Mouse (Mus musculus) hindbrain, embryonic 15.5 days (tissue): ENCODE data around the gene Opcml. TPM values are rescaled to one million over a fixed set of nuclear protein-coding genes. Genes with fewer than 3 reads are reported as not detected.
A peak's percentile ranks its signal among the peaks of the same experiment; 100 is the strongest.

Source experiments
- ATAC-seq: fragments of 200-750 bp; cut with Nextera tagmentation; 2 replicates; pipeline ENCODE4 v1.8.0; 2017; ENCODE audit warnings: low read depth, moderate number of reproducible peaks, moderate TSS enrichment; ENCODE audit not compliant: low FRiP score
- H3K27ac ChIP-seq: fragments of 300-500 bp; sonication (generic); replicated peaks from 2 replicates; pipeline ENCODE4 v1.5.1; 2015; ENCODE audit warnings: mild to moderate bottlenecking, inconsistent platforms
- H3K27me3 ChIP-seq: fragments of 300-500 bp; sonication (generic); 2 replicates; pipeline ENCODE4 v1.6.1; 2015; ENCODE audit warnings: control low read depth, inconsistent platforms
- H3K36me3 ChIP-seq: fragments of 300-500 bp; sonication (generic); 2 replicates; pipeline ENCODE4 v1.6.1; 2015; ENCODE audit warnings: control low read depth, inconsistent platforms
- H3K4me1 ChIP-seq: fragments of 300-500 bp; sonication (generic); replicated peaks from 2 replicates; pipeline ENCODE4 v1.6.1; 2015; ENCODE audit warnings: control low read depth, inconsistent platforms
- H3K4me2 ChIP-seq: fragments of 300-500 bp; sonication (generic); 2 replicates; pipeline ENCODE4 v1.6.1; 2015; ENCODE audit warnings: moderate library complexity, mild to moderate bottlenecking, inconsistent platforms
- H3K4me3 ChIP-seq: fragments of 300-500 bp; sonication (generic); 2 replicates; pipeline ENCODE4 v1.5.1; 2015; ENCODE audit warnings: mild to moderate bottlenecking, inconsistent platforms
- H3K9ac ChIP-seq: fragments of 300-500 bp; sonication (generic); 2 replicates; pipeline ENCODE4 v1.6.1; 2015; ENCODE audit warnings: inconsistent platforms
- H3K9me3 ChIP-seq: fragments of 300-500 bp; sonication (generic); 2 replicates; pipeline ENCODE4 v1.6.1; 2016; ENCODE audit warnings: control low read depth, inconsistent platforms
- WGBS: fragments of 180-500 bp; shearing (Covaris S2); methylation state at CpG from one replicate; pipeline ENCODE4 v1.1.7; 2015; 5-methylcytosine and 5-hydroxymethylcytosine counted together
- polyA plus RNA-seq: library from polyadenylated mRNA; unstranded; fragments of >200 nt; fragmentation: Nextera tagmentation; extraction: Ambion mirVana; gene quantifications from 2 replicates; pipeline ENCODE4 v1.2.1, GENCODE M21; 2015

The Opcml gene
- polyA plus RNA-seq, 1 experiment from 2014 or later = 41.8 TPM

DNA sequence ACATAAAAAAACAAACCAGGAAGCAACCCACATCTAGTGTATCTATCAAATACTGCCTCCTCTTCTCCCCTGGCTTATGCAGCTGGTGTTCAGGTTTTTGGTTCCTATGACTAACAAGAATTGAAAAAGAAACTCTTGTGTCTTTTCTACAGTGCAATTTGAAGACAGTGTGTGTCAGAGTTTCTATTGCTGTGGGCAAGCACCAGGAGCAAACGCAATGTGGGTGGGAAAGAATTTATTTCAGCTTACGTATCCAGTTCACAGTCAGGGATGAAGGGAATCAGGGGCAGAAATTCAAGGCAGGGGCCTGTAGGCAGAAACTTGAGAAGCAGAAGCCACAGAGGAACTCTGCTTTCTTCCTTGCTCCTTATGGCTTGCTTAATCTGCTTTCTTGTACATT is 869.4 kb downstream of the Opcml start:
- H3K27ac ChIP-seq = no peak overlapping the region
- no peak overlapping the region for H3K4me2 ChIP-seq
- WGBS = 92% methylated on average over 2 of the region's 2 CpGs
- H3K4me1 ChIP-seq = no peaks in the 10 kb centered on the region
- ATAC-seq = no peak
- H3K4me3 ChIP-seq = no peak overlapping the region
- H3K9ac ChIP-seq = no peak overlapping the region
- no peaks in the 10 kb centered on the region for H3K36me3 ChIP-seq
- H3K27me3 ChIP-seq = no peaks in the 10 kb centered on the region
- H3K9me3 ChIP-seq = no peaks in the 10 kb centered on the region

- no peaks in the 10 kb centered on the region for H3K9me3 ChIP-seq
- H3K27ac ChIP-seq = no peak overlapping the region
- H3K4me3 ChIP-seq = no peak overlapping the region
- WGBS = 81% methylated on average over 3 of the region's 3 CpGs
- ATAC-seq = no peak
- H3K27me3 ChIP-seq = no peaks in the 10 kb centered on the region
- H3K4me1 ChIP-seq = no peaks in the 10 kb centered on the region
- H3K4me2 ChIP-seq = no peak overlapping the region
- no peaks in the 10 kb centered on the region for H3K36me3 ChIP-seq
- no peak overlapping the region for H3K9ac ChIP-seq
Observed at GRCm38 (mm10) chr9:28662882-28663281, 872.3 kb downstream of the Opcml start.

DNA sequence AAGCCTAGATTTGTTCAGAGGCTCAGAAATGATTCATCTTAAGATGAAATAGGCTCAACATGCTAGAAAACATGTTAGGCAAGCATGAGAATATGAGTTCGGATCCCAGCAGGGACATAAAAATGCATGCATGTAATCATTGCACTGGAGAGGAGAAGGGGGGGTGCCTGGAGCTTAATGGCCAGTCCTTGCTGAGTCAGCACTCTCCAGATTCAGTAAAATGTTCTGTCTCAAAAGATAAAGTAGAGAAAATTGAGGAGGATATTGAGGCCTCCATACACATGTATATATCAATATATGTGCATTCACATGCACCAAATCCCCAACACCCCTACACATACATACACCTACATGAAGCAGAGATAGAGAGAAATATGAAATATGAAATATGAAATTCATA is 889.7 kb downstream of the Opcml start:
- ATAC-seq = no peak
- Histone ChIP-seq H3K27ac (no peak overlapping the region), H3K36me3 (no peaks in the 10 kb centered on the region), H3K9ac (no peak overlapping the region), H3K4me1 (peaks cover 10% of the 10 kb centered on the region), H3K9me3 (no peaks in the 10 kb centered on the region), H3K4me3 (no peak overlapping the region), H3K4me2 (no peak overlapping the region), H3K27me3 (no peaks in the 10 kb centered on the region)
- 77% methylated on average over 1 of the region's 1 CpGs for WGBS

DNA sequence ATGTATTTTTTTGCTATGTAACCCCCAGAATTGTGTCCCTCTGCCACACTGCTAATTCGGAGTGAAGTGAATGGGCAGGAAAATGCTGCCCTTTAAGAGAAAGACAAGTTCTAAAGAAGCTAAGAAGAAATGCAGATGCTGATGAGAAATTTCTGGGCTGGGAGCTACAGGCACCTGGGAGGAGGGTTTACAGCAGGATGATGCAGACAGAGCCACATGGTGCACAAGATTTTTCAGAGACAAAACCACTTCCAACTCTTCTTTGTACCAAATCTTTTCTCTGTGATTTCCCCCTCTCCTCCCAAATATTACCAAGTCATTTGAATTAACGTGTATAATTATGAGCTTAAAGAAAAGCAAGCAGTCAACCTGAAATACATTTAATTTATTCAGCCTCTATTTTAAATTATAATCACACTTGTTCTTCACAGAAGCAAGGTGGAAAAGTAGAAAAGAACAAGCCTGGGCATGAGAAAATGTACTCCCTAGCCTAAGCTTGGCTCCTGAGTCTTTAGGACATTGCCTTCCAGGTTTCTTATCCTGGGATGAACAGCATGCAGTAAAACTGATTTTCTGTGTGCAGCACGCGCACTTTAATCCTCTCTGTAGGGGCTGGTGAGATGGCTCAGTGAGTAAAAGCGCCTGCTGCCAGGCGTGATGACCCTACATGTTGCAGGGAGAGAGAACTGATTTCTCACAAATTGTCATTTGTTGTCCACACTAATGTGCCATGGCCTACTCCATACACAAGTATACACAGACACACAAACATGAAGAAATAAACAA is 890.9 kb downstream of the Opcml start:
- H3K27ac ChIP-seq = no peak overlapping the region
- H3K4me3 ChIP-seq = no peak overlapping the region
- no peak overlapping the region for H3K9ac ChIP-seq
- H3K27me3 ChIP-seq = no peaks in the 10 kb centered on the region
- no peaks in the 10 kb centered on the region for H3K9me3 ChIP-seq
- H3K36me3 ChIP-seq = no peaks in the 10 kb centered on the region
- 48% methylated on average over 6 of the region's 6 CpGs for WGBS
- H3K4me1 ChIP-seq = peaks cover 10% of the 10 kb centered on the region
- no peak overlapping the region for H3K4me2 ChIP-seq
- ATAC-seq = no peak

DNA sequence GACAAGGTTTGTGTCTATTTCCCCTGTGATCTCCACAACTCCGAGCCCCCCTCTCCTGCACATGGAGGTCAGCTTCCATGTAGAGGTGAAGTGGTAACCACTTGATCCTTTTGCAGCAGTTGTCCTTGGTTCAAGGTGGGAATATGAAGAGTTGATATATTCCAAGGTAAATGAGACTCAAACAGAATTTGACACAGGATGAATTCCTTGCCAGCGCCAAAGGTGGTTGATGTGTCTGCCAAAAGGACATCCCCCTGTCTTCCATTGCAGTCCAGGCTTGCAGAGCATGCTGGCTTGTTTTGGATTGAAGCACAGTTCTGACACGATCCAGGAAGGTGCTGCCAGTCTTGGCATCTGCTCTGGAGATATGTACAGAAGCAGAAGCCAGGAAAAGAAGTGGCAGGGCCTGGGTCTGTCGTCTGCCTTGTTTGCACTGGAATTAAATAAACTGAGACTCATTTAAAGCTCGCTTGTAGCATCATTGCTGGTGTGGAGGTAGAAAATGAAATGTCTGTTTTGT is 893.4 kb downstream of the Opcml start:
- H3K27me3 ChIP-seq = no peaks in the 10 kb centered on the region
- no peak overlapping the region for H3K27ac ChIP-seq
- no peaks in the 10 kb centered on the region for H3K9me3 ChIP-seq
- H3K4me1 ChIP-seq = peaks cover 10% of the 10 kb centered on the region
- no peak overlapping the region for H3K9ac ChIP-seq
- 79% methylated on average over 5 of the region's 5 CpGs for WGBS
- ATAC-seq = no peak
- no peak overlapping the region for H3K4me3 ChIP-seq
- H3K36me3 ChIP-seq = no peaks in the 10 kb centered on the region
- no peak overlapping the region for H3K4me2 ChIP-seq

DNA sequence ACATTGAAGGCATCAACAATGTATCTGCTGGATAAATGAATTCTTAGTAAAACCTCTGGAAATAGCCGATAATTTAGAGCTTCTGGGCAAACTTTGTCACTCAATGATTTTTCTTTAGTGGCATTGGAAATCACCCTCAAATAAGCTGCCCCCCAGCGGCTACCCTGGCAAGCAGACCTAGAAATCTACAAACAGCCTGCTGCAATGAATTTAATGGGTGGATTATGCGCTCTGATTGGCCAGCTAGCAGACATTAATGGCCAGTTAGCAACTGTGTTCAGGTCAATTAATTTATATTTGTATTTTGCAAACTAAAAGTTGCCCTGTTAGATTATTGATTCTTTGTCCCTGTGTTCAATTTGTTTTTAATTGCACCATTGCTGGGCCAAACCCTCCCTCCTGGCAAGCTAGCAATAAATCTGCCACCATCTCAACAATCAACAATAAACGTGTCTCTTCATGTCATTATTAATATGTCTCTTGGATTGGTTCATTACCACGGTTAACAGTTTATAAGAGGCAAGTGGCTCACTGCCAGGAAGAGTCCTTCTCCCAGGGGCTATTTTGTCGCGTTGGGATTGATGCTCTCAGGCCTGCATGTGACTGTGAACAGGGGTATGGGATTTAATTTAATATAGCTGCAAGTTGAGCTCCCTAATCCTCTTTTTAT is 896.5 kb downstream of the Opcml start:
- no peaks in the 10 kb centered on the region for H3K9me3 ChIP-seq
- H3K4me3 ChIP-seq = no peak overlapping the region
- no peak for ATAC-seq
- no peak overlapping the region for H3K27ac ChIP-seq
- 44% methylated on average over 7 of the region's 7 CpGs for WGBS
- no peak overlapping the region for H3K9ac ChIP-seq
- no peaks in the 10 kb centered on the region for H3K36me3 ChIP-seq
- H3K4me2 ChIP-seq = no peak overlapping the region
- no peaks in the 10 kb centered on the region for H3K27me3 ChIP-seq
- H3K4me1 ChIP-seq = no peaks in the 10 kb centered on the region; the same call in 1 of the 2 replicates

DNA sequence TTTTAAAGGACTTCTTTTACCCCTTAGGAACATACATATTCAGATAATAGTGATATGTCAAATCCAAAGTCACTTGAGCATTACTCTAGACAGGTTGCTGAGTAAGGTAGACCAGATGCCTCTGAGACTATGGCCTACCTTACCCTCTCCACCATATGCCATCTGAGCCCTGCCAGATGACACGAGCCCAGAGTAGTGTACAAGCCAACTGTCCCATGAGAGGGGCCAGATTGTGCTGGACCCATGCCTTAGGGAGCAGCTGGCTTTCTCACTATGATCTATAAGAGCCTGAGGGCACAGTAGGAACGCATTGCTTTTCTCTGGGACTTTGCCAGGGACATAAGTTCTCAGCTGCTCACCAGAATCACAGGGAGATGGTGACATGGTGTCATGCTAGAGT is 899.6 kb downstream of the Opcml start:
- no peaks in the 10 kb centered on the region for H3K9me3 ChIP-seq
- peaks cover 6% of the 10 kb centered on the region; the same call in 1 of the 2 replicates for H3K4me1 ChIP-seq
- no peaks in the 10 kb centered on the region for H3K36me3 ChIP-seq
- no peaks in the 10 kb centered on the region for H3K27me3 ChIP-seq
- H3K27ac ChIP-seq = no peak overlapping the region
- no peak overlapping the region for H3K4me2 ChIP-seq
- WGBS = 36% methylated on average over 2 of the region's 2 CpGs
- H3K4me3 ChIP-seq = no peak overlapping the region
- H3K9ac ChIP-seq = no peak overlapping the region
- peak; percentile 48; the same call in 1 of the 2 replicates for ATAC-seq

DNA sequence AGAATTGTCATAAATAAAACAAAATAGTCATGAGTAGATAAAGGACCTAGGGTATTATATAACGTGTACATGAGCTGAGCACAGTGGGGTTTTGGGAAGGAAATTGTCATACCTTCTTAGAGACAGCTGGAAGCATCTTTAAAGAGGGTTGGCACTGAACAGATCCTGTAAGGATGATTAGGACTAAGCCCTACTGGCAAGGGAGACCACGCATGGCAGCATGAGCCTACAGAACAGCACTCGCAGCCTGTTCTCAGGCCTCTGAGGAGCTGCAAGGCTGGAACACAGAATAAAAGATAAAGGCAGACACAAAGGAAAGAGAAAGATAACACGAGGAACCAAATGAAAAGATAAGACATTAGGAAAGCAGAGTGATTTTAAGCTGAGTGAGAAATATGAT is 915.2 kb downstream of the Opcml start:
- Histone ChIP-seq H3K27me3 (no peaks in the 10 kb centered on the region), H3K4me2 (no peak overlapping the region), H3K4me3 (no peak overlapping the region), H3K9ac (no peak overlapping the region), H3K4me1 (no peaks in the 10 kb centered on the region), H3K9me3 (no peaks in the 10 kb centered on the region), H3K27ac (no peak overlapping the region), H3K36me3 (no peaks in the 10 kb centered on the region)
- WGBS = 72% methylated on average over 4 of the region's 4 CpGs
- ATAC-seq = no peak

GRCm38 (mm10) chr9:28714544-28714943 is 924.0 kb downstream of the Opcml start:
- Histone ChIP-seq H3K9me3 (no peaks in the 10 kb centered on the region), H3K9ac (no peak overlapping the region), H3K4me2 (no peak overlapping the region), H3K36me3 (no peaks in the 10 kb centered on the region), H3K27ac (no peak overlapping the region), H3K4me1 (no peaks in the 10 kb centered on the region), H3K4me3 (no peak overlapping the region), H3K27me3 (no peaks in the 10 kb centered on the region)
- 89% methylated on average over 2 of the region's 2 CpGs for WGBS
- ATAC-seq = no peak

DNA sequence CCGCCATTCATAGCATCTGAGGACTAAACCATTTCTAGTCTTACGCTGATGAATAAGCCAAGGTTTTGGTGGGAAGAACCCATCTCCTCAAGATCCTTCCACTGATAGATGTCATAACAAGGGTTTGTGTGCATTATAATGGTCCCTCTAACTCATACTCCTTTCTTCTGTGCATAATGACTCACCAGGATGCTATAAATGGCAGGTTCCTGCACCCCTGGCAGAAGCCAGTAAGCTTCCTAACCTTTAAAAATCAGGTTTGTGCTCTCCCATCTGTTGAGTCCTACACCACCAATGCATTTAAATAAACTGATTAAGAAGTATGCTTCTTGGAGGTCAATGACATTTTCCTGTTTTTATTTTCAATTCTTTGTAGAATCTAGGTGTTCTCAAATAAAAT is 929.6 kb downstream of the Opcml start:
- Histone ChIP-seq H3K4me2 (no peak overlapping the region), H3K4me1 (no peaks in the 10 kb centered on the region), H3K27me3 (no peaks in the 10 kb centered on the region), H3K36me3 (no peaks in the 10 kb centered on the region), H3K4me3 (no peak overlapping the region), H3K27ac (no peak overlapping the region), H3K9me3 (no peaks in the 10 kb centered on the region), H3K9ac (no peak overlapping the region)
- no peak for ATAC-seq
- WGBS = 96% methylated on average over 2 of the region's 2 CpGs

DNA sequence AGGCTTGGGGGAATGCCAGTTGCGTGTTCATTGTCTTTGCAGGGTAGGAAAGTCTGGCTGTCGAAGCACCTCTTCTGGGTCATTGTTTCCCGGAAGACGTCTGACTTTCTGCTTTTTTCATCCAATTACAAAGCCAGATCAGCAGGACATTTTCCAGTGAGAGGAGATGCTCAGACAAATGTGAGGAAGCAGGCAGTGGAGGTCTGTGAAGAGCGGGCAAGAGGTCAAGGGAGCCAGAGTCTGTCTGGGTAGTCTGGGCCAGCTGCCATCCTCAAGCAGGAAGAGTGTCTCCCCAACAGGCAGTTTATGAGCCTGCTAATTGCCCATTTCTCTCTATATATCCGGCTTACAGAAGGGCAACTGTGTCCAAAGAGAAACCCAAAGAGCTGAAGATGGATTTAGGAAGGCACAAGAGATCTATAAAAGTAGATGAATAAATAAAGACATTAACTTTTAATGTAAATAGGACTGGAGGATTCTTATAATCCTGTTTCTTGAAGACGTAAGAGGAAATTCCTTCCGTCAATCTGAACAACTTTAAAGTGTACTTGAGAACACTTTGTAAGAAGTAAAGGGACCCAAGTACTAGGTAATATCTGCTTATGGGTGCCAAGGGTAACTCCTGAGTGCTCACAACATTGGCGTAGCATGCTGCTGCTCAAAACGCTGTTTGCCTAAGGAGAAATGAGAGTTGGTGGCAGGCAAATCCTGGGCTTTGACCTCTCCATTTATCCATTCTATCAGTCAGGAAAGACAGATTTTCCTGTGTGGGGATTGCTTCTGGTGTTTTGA is 941.4 kb downstream of the Opcml start:
- Histone ChIP-seq H3K9me3 (no peaks in the 10 kb centered on the region), H3K9ac (no peak overlapping the region), H3K4me1 (no peaks in the 10 kb centered on the region), H3K27ac (no peak overlapping the region), H3K36me3 (no peaks in the 10 kb centered on the region), H3K27me3 (no peaks in the 10 kb centered on the region), H3K4me2 (no peak overlapping the region), H3K4me3 (no peak overlapping the region)
- ATAC-seq = no peak
- WGBS = 65% methylated on average over 10 of the region's 10 CpGs

GRCm38 (mm10) chr9:28737955-28738354 is 947.4 kb downstream of the Opcml start:
- H3K4me3 ChIP-seq = no peak overlapping the region
- no peaks in the 10 kb centered on the region for H3K9me3 ChIP-seq
- H3K4me1 ChIP-seq = no peaks in the 10 kb centered on the region
- no peak for ATAC-seq
- H3K4me2 ChIP-seq = no peak overlapping the region
- H3K36me3 ChIP-seq = no peaks in the 10 kb centered on the region
- H3K27ac ChIP-seq = no peak overlapping the region
- no peak overlapping the region for H3K9ac ChIP-seq
- H3K27me3 ChIP-seq = no peaks in the 10 kb centered on the region
- 84% methylated on average over 2 of the region's 2 CpGs for WGBS
